Mouse (Mus musculus) liver, embryonic 16.5 days (tissue): ENCODE data around the gene Gm21976. TPM values are rescaled to one million over a fixed set of nuclear protein-coding genes. Genes with fewer than 3 reads are reported as not detected.

ENCODE experiments used
- ATAC-seq: fragments of 200-750 bp; cut with Nextera tagmentation; 2 replicates; pipeline ENCODE4 v1.8.0; 2017; ENCODE audit warnings: low read depth, mild to moderate bottlenecking, moderate number of reproducible peaks, moderate library complexity
- H3K27ac ChIP-seq: fragments of 300-500 bp; sonication (generic); 2 replicates; pipeline ENCODE4 v1.5.1; 2014; ENCODE audit warnings: mild to moderate bottlenecking, low read length
- H3K27me3 ChIP-seq: fragments of 300-500 bp; sonication (generic); 2 replicates; pipeline ENCODE4 v1.6.1; 2014; ENCODE audit warnings: low read depth, low read length, mixed read lengths; ENCODE audit not compliant: control insufficient read depth, insufficient read depth
- H3K36me3 ChIP-seq: fragments of 300-500 bp; sonication (generic); 2 replicates; pipeline ENCODE4 v1.6.1; 2014; ENCODE audit warnings: mild to moderate bottlenecking; ENCODE audit not compliant: control insufficient read depth, insufficient read depth
- H3K4me1 ChIP-seq: fragments of 300-500 bp; sonication (generic); 2 replicates; pipeline ENCODE4 v1.6.1; 2014; ENCODE audit warnings: low read depth, low read length, mixed read lengths; ENCODE audit not compliant: control insufficient read depth
- H3K4me2 ChIP-seq: fragments of 300-500 bp; sonication (generic); 2 replicates; pipeline ENCODE4 v1.6.1; 2014; ENCODE audit warnings: low read depth, low read length, mixed read lengths
- H3K4me3 ChIP-seq: fragments of 300-500 bp; sonication (generic); 2 replicates; pipeline ENCODE4 v1.5.1; 2014; ENCODE audit warnings: low read depth, mild to moderate bottlenecking, low read length
- H3K9ac ChIP-seq: fragments of 300-500 bp; sonication (generic); 2 replicates; pipeline ENCODE4 v1.6.1; 2014; ENCODE audit warnings: low read depth, low read length
- H3K9me3 ChIP-seq: fragments of 300-500 bp; sonication (generic); replicated peaks from 2 replicates; pipeline ENCODE4 v1.6.1; 2016; ENCODE audit warnings: low read length; ENCODE audit not compliant: control insufficient read depth
- WGBS: fragments of 180-500 bp; shearing (Covaris S2); extraction: QIAGEN DNeasy Blood & Tissue Kit; methylation state at CpG from one replicate; pipeline ENCODE4 v1.1.7; 2014; ENCODE audit not compliant: insufficient replicate concordance; 5-methylcytosine and 5-hydroxymethylcytosine counted together
- polyA plus RNA-seq: library from polyadenylated mRNA; unstranded; fragments of >200 nt; fragmentation: Nextera tagmentation; extraction: Ambion mirVana; gene quantifications from 2 replicates; pipeline ENCODE4 v1.2.1, GENCODE M21; 2015

Gene Gm21976
- polyA plus RNA-seq, 1 experiment from 2014 or later, result not detected

DNA sequence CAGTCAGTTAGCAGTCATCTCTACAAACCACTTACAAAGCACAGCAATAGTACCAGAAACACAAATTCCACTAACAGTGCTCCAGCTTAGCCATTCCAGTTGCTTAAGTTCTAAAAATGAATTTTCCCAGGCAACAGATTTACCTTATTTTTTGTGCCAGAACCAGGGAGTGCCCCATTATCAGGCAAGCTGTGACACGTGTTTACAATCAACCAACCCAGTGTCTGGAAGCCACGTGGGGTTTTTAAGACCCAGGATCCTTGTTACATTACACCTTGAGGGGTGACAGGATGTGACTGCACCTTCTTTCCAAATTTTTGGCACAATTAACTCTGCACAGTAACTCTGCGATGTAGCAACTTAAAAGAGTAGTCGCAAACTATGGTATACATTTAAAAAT, 29.0 kb downstream of the Gm21976 start:
- H3K36me3 ChIP-seq, result peaks cover 35% of the 10 kb centered on the region

DNA sequence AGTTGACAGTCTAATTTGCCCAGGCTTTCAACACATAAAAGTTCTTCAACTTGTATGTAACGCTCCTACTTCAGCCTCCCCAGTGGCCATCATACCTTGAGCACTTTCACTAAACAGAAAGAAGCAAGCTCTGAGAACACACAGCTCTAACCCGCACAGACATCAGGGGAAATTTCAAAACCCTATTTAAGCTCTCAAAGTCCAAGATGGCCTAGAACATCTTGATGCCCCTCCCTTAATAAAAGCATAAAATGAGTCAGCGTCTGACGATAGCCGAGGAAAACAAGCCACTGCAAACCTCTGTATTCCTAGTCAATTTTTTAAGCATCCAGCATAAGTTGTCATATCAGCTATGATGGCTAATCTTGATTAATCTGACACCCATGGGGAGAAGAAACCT, 31.9 kb downstream of the Gm21976 start:
- WGBS, result 86% methylated on average over 5 of the region's 5 CpGs
- H3K36me3 ChIP-seq, result peaks cover 41% of the 10 kb centered on the region

More for the DNA sequence above, 29.0 kb downstream of the Gm21976 start:
- Histone ChIP-seq H3K27ac (no peak overlapping the region), H3K9me3 (no peaks in the 10 kb centered on the region), H3K4me3 (no peak overlapping the region), H3K9ac (no peak overlapping the region), H3K4me1 (no peaks in the 10 kb centered on the region; the same call in 1 of the 2 replicates), H3K4me2 (no peak overlapping the region), H3K27me3 (no peaks in the 10 kb centered on the region)
- 78% methylated on average over 4 of the region's 4 CpGs for WGBS
- no peak for ATAC-seq

DNA sequence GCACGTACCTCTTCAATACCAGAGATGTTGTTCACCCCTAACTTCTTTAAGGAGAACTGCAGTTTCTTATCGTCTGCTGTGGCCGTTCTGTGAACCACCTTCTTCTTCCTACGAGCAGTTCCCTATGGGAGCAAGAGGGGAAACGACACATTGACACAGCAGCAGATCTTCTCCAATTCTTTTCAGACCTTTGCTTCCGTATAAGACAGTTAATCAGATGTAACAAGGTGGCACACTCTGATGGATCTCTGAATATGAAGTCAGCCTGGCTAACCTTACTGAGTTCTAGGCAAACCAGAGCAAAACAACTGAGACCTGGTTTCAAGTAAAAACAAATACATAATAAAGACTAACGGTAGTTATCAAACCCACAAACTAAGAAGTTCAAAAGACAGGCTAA, 33.9 kb downstream of the Gm21976 start:
- peaks cover 40% of the 10 kb centered on the region for H3K36me3 ChIP-seq
- H3K27me3 ChIP-seq, result no peaks in the 10 kb centered on the region
- H3K27ac ChIP-seq, result no peak overlapping the region
- H3K4me1 ChIP-seq, result peaks cover 9% of the 10 kb centered on the region
- H3K9me3 ChIP-seq, result no peaks in the 10 kb centered on the region
- H3K4me3 ChIP-seq, result no peak overlapping the region
- WGBS, result 65% methylated on average over 7 of the region's 7 CpGs
- H3K4me2 ChIP-seq, result no peak overlapping the region
- ATAC-seq, result no peak
- H3K9ac ChIP-seq, result no peak overlapping the region

More for the DNA sequence above, 31.9 kb downstream of the Gm21976 start:
- no peak for ATAC-seq
- H3K4me1 ChIP-seq, result peaks cover 9% of the 10 kb centered on the region
- no peak overlapping the region for H3K27ac ChIP-seq
- no peak overlapping the region for H3K4me3 ChIP-seq
- no peak overlapping the region for H3K9ac ChIP-seq
- no peaks in the 10 kb centered on the region for H3K27me3 ChIP-seq
- H3K9me3 ChIP-seq, result no peaks in the 10 kb centered on the region
- no peak overlapping the region for H3K4me2 ChIP-seq

DNA sequence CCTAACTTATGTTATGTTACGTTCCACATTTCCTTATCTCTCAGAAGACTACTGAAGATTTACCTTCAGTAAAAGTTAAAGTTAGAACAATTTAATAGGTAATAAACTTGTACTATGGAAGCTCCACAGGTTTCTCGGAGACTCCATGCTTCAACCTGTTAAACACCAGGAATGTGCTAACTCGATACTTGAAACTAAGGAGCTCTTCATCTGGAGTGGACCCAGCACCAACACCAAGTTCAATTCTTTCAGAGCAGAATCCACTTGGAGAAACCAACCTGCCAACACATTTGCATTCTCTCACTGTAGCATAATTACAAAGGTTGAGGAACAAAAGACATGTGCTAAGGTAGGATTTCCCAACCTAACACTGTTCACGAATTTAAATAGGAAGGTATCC, 35.4 kb downstream of the Gm21976 start:
- H3K4me2 ChIP-seq, result peak overlapping the region; percentile 54
- H3K36me3 ChIP-seq, result peaks cover 33% of the 10 kb centered on the region
- no peaks in the 10 kb centered on the region for H3K9me3 ChIP-seq
- no peaks in the 10 kb centered on the region for H3K27me3 ChIP-seq
- WGBS, result 53% methylated on average over 4 of the region's 4 CpGs
- ATAC-seq, result no peak
- H3K4me1 ChIP-seq, result peaks cover 9% of the 10 kb centered on the region
- peak overlapping the region; percentile 94 for H3K4me3 ChIP-seq
- no peak overlapping the region for H3K9ac ChIP-seq
- no peak overlapping the region for H3K27ac ChIP-seq

DNA sequence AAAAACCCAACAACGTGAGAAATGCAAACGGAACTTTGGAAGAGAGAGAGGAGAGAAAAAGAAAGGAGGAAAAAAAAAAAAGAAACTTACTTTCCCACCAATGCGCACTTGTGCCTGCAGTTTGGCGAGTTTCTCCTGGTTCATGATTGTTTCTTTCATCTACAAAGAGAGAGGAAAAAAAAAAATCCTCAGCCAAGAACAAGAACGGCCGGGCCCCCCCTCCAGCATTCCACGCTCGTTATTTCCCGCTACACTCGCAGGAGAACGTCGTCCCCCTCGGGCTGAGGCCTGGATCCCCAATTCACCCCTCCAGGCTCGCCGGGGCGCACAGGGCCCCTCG, 36.4 kb downstream of the Gm21976 start:
- Histone ChIP-seq H3K36me3 (peaks cover 23% of the 10 kb centered on the region), H3K4me2 (peak overlapping the region; percentile 54), H3K27me3 (no peaks in the 10 kb centered on the region), H3K9me3 (no peaks in the 10 kb centered on the region), H3K9ac (peak overlapping the region; percentile 94), H3K27ac (peak overlapping the region; percentile 89), H3K4me1 (peaks cover 9% of the 10 kb centered on the region), H3K4me3 (peak overlapping the region; percentile 94)
- ATAC-seq, result no peak
- WGBS, result 0% methylated on average over 17 of the region's 17 CpGs

DNA sequence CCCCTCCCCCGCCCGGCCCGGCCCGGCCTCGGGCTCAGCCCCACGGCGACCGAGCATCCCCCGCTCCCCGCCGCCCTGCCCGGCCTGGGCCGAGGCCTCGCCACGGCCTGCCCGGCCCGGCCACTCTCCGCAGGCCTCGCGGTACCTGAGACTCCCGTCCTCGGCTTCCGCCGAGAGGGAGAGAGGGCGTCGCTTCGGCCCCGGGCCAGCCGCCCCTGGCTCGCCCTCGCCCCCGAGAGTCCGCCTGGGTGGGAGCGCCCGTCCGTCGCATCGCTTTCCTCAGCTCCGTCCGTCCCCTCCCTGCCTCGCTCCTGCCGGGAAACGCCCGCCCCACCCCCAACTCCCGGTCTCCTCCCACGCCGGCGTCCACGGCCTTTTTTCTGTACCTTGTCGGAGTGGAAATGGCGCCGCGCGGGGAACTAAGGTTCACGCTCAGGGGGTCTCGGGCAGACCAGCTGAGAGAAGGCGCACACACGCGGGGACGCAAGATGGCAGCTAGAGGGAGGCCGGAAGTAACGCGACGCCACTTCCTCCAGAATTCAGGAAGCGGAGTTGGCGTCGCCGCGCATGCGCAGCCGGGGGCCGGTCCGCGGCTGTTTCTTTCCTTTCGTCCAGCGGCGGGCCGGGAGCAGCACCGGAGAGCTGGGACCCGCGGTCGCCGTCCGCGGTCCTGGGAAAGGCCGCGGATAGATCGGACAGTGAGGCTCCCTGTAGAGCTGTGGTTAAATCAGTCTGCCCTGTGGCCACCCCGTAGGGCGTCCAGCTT, 37.0 kb downstream of the Gm21976 start, which contains the start of gene Btf3:
Gene Btf3 (minus strand): TSS at position 527 of the 766 bp plus-strand sequence.
- Histone ChIP-seq H3K9me3 (no peaks in the 10 kb centered on the region), H3K27me3 (no peaks in the 10 kb centered on the region), H3K9ac (peak within 1 kb of the TSS; percentile 94), H3K27ac (peak within 1 kb of the TSS; percentile 89), H3K4me1 (peaks cover 9% of the 10 kb centered on the region), H3K4me3 (peak within 1 kb of the TSS; percentile 94), H3K4me2 (peak within 1 kb of the TSS; percentile 82), H3K36me3 (peaks cover 18% of the 10 kb centered on the region)
- peak; percentile 89 for ATAC-seq
- under 1% methylated on average over 80 of the region's 90 CpGs for WGBS

DNA sequence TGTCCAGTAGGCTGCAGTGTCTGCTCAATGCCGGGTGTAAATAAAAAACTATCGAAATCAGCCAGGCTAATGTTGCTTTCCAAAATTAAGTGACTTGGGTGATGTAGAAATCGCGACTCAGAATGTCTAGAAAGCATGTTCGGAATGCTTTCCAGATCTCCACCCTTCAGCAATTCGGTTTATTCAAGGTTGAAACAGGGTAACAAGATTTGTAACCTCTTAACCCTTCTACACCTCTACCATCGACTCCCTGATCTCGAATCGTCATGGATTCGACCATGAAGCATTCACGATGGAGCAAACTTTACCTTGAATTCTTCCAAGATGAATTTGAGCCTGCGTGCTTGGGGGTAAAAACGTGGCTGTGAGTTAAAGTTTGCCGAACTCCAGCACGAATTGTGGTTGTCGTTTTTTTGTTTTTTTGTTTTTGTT, 37.6 kb downstream of the Gm21976 start:
- Histone ChIP-seq H3K9ac (peak overlapping the region; percentile 94), H3K36me3 (peaks cover 13% of the 10 kb centered on the region), H3K9me3 (no peaks in the 10 kb centered on the region), H3K27me3 (no peaks in the 10 kb centered on the region), H3K27ac (peak overlapping the region; percentile 89), H3K4me1 (peaks cover 9% of the 10 kb centered on the region), H3K4me3 (peak overlapping the region; percentile 94), H3K4me2 (peak overlapping the region; percentile 82)
- 1% methylated on average over 16 of the region's 16 CpGs for WGBS
- no peak; the same call in 1 of the 2 replicates for ATAC-seq

DNA sequence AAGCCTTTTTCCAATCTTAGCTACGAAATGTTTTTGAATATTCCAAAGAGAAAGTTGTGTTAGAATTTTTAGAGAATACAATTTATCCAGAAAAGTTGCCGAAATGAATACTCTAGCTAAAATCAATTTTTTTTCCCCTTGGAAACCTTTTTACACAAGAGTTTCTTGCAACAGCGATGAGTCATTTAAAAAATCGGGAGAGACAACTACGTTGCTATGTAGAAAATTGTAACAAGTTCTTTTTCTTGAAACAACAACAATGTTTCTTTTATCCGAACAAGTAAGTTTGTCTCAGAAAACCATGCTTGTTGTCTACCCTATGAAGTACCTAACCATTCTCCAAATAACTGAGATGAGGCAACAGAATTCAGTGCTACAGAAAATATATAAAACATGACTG, 38.2 kb downstream of the Gm21976 start:
- Histone ChIP-seq H3K4me1 (peaks cover 9% of the 10 kb centered on the region), H3K36me3 (peaks cover 10% of the 10 kb centered on the region), H3K4me2 (peak overlapping the region; percentile 82), H3K9me3 (no peaks in the 10 kb centered on the region), H3K4me3 (peak overlapping the region; percentile 94), H3K9ac (no peak overlapping the region; the same call in 1 of the 2 replicates), H3K27ac (no peak overlapping the region), H3K27me3 (no peaks in the 10 kb centered on the region)
- no peak for ATAC-seq
- WGBS, result 77% methylated on average over 6 of the region's 6 CpGs

DNA sequence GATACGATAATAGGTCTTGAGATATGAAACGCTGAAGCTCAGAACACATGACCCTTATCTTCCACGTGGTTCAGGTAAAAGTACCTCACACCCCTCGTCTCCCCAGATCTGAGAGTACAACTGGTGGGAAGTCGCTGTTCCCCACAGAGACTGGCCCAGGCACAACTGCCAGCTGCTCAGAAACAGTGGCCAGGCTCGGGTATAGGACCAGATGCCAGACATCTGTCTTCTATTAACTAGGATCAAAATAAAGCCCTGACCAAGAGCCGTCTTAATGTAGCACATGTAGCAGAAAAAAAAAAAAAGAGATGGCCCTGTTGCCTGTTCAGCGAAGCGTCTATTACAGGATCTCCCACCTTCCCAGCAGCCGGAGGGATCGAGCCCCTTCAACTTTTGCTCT, 45.3 kb downstream of the Gm21976 start:
- ATAC-seq, result no peak
- 69% methylated on average over 11 of the region's 11 CpGs for WGBS
- H3K36me3 ChIP-seq, result no peaks in the 10 kb centered on the region
- no peaks in the 10 kb centered on the region for H3K9me3 ChIP-seq
- H3K27me3 ChIP-seq, result no peaks in the 10 kb centered on the region
- H3K4me2 ChIP-seq, result no peak overlapping the region
- no peak overlapping the region for H3K27ac ChIP-seq
- no peak overlapping the region for H3K9ac ChIP-seq
- H3K4me1 ChIP-seq, result no peaks in the 10 kb centered on the region
- H3K4me3 ChIP-seq, result no peak overlapping the region
